In genomic region chr10:69643986-69644385, GRCm38 (mm10) we compare ENCODE assay signal across 17 mouse cellular contexts.
DNase-seq lines count a peak whose midpoint lies in the region; ATAC-seq and TF ChIP-seq lines count a peak whose summit lies in the region.
"Had no signal": no experiment of that assay in that cellular context is flagged by ENCODE, and none has a peak within 500 bp of the region (broad histone marks: within the 10 kb centered on the region; RNA-seq: fewer than 3 reads in every experiment).

No protein-coding gene starts in this region.

- dilution Hi-C loops in CH12.LX (cut with MboI; ENCODE audit: extremely low pct_ligation_motif_present, extremely low pct_unique_long_range_greater_than_20kb, low sequenced_read_pairs), result no loop called here

- no peaks in the 10 kb centered on the region for H3K79me2 ChIP-seq in CH12.LX (replicated peaks; ENCODE audit: control insufficient read depth, extremely low read depth, insufficient read depth, poor library complexity, severe bottlenecking)

- TF ChIP-seq POLR2A in CH12.LX (IDR thresholded peaks at IDR 0.05; ENCODE audit: low read depth, low read length), result no peak

- in situ Hi-C loops in CH12.LX (cut with MboI; ENCODE audit: low pct_ligation_motif_present, low pct_unique_long_range_greater_than_20kb, low sequenced_read_pairs), result loop anchor here (10.0 kb wide), 1 partner anchor 109 kb away; no protein-coding TSS in a partner anchor

- H3K36me3 ChIP-seq in heart, embryonic 14.5 days (ENCODE audit: control insufficient read depth, insufficient read depth, low read length), result no peaks in the 10 kb centered on the region
- no peaks in the 10 kb centered on the region for H3K36me3 ChIP-seq in midbrain, embryonic 11.5 days (ENCODE audit: control insufficient read depth, insufficient read depth, low read length)
- H3K36me3 ChIP-seq in midbrain, embryonic 10.5 days, result no peaks in the 10 kb centered on the region
- H3K36me3 ChIP-seq in CH12.LX (replicated peaks in 1 of 2; ENCODE audit: control insufficient read depth in 1 of 2, insufficient read depth in 1 of 2, low read length in 1 of 2), result peaks cover 0 to 25% of the 10 kb centered on the region in 2 experiments
- H3K36me3 ChIP-seq: intestine, embryonic 15.5 days had no signal

- peak; percentile 88 for ATAC-seq in frontal cortex, adult (ENCODE audit: low TSS enrichment)
- ATAC-seq in heart, embryonic 14.5 days (ENCODE audit: insufficient number of reproducible peaks, insufficient read depth, low FRiP score, low read depth), result peak; percentile 62
- ATAC-seq in midbrain, embryonic 11.5 days (ENCODE audit: low FRiP score), result no peak
- ATAC-seq: forebrain, embryonic 14.5 days; intestine, embryonic 15.5 days; liver, postnatal 0 days had no signal

- H3K27me3 ChIP-seq in heart, embryonic 14.5 days (ENCODE audit: control insufficient read depth, insufficient read depth, low read length), result no peaks in the 10 kb centered on the region
- H3K27me3 ChIP-seq in midbrain, embryonic 11.5 days (ENCODE audit: control insufficient read depth, insufficient read depth, low read length), result no peaks in the 10 kb centered on the region
- no peaks in the 10 kb centered on the region for H3K27me3 ChIP-seq in midbrain, embryonic 10.5 days (ENCODE audit: low read depth, poor library complexity, severe bottlenecking)
- H3K27me3 ChIP-seq in CH12.LX (replicated peaks), result no peaks in the 10 kb centered on the region
- H3K27me3 ChIP-seq: intestine, embryonic 15.5 days had no signal

- H3K27ac ChIP-seq in heart, embryonic 14.5 days (replicated peaks in 1 of 2; ENCODE audit: control insufficient read depth in 1 of 2, insufficient read depth in 1 of 2, low read depth in 2 of 2, low read length in 2 of 2), result peak overlapping the region; percentile 66 to 78
- no peak overlapping the region for H3K27ac ChIP-seq in midbrain, embryonic 11.5 days (ENCODE audit: low read depth, low read length)
- no peak overlapping the region for H3K27ac ChIP-seq in midbrain, embryonic 10.5 days (replicated peaks)
- H3K27ac ChIP-seq in CH12.LX (ENCODE audit: insufficient read depth, low read depth), result no peak overlapping the region; the same call in 1 of the 2 replicates
- H3K27ac ChIP-seq: embryonic facial prominence, embryonic 10.5 days; intestine, embryonic 15.5 days had no signal

- TF ChIP-seq EP300 in CH12.LX (IDR thresholded peaks at IDR 0.05; ENCODE audit: low read length), result no peak

- H3K9ac ChIP-seq in heart, embryonic 14.5 days (ENCODE audit: low read length), result 0 out of 2 replicates have a peak overlapping the region, but pooled peaks have one; percentile 10
- H3K9ac ChIP-seq in midbrain, embryonic 11.5 days (ENCODE audit: low read length), result no peak overlapping the region
- no peak overlapping the region for H3K9ac ChIP-seq in CH12.LX (ENCODE audit: insufficient read depth, low read depth)
- H3K9ac ChIP-seq: intestine, embryonic 15.5 days; liver, postnatal 0 days had no signal

- DNase-seq in frontal cortex, postnatal 25 days (ENCODE audit: low spot score in 2 of 2), result no peak
- DNase-seq in heart, adult 18-20 months, result no peak
- DNase-seq in midbrain, embryonic 11.5 days (ENCODE audit: low spot score, missing footprints), result peak; percentile 1
- DNase-seq in midbrain, embryonic 10.5 days (ENCODE audit: low spot score), result no peak
- DNase-seq in CH12.LX (ENCODE audit: extremely low read depth), result peak; percentile 34
- no peak for DNase-seq in MN1 (ENCODE audit: low spot score)
- DNase-seq: cerebellum, postnatal 36 days; gastrocnemius, postnatal 10 days; liver; liver, postnatal 0 days; right cerebral cortex, postnatal 14 days; thymus, postnatal 25 days had no signal

- TF ChIP-seq RAD21 in CH12.LX (IDR thresholded peaks at IDR 0.05; ENCODE audit: low read depth, low read length), result no peak

- peak overlapping the region; percentile 40 for H3K4me2 ChIP-seq in heart, embryonic 14.5 days (ENCODE audit: low read length)
- H3K4me2 ChIP-seq in midbrain, embryonic 11.5 days, result no peak overlapping the region
- H3K4me2 ChIP-seq in CH12.LX (ENCODE audit: insufficient read depth, low read depth, poor library complexity, severe bottlenecking), result no peak overlapping the region
- H3K4me2 ChIP-seq: intestine, embryonic 15.5 days had no signal

- TF ChIP-seq CTCF in CH12.LX (conservative IDR thresholded peaks at IDR 0.05 in 1 of 2, IDR thresholded peaks at IDR 0.05 in 1 of 2; ENCODE audit: low read depth in 2 of 2, low read length in 2 of 2), result no peak

- peaks cover 20 to 35% of the 10 kb centered on the region in 2 experiments for H3K4me1 ChIP-seq in heart, embryonic 14.5 days (ENCODE audit: control insufficient read depth in 2 of 2, insufficient read depth in 2 of 2, low read length in 2 of 2)
- no peaks in the 10 kb centered on the region for H3K4me1 ChIP-seq in midbrain, embryonic 11.5 days (ENCODE audit: control insufficient read depth, insufficient read depth, low read length)
- H3K4me1 ChIP-seq in midbrain, embryonic 10.5 days, result no peaks in the 10 kb centered on the region
- peaks cover 8 to 59% of the 10 kb centered on the region in 2 experiments; a peak in 3 of 4 replicates for H3K4me1 ChIP-seq in CH12.LX (ENCODE audit: control insufficient read depth in 1 of 2, insufficient read depth in 2 of 2)
- H3K4me1 ChIP-seq: intestine, embryonic 15.5 days had no signal

- no peaks in the 10 kb centered on the region for H3K9me3 ChIP-seq in heart, embryonic 14.5 days (ENCODE audit: control insufficient read depth, low read length)
- H3K9me3 ChIP-seq in midbrain, embryonic 11.5 days (ENCODE audit: control insufficient read depth, low read length), result no peaks in the 10 kb centered on the region
- no peaks in the 10 kb centered on the region for H3K9me3 ChIP-seq in midbrain, embryonic 10.5 days (replicated peaks)
- no peaks in the 10 kb centered on the region for H3K9me3 ChIP-seq in CH12.LX (replicated peaks; ENCODE audit: low read length)
- H3K9me3 ChIP-seq: embryonic facial prominence, embryonic 10.5 days; intestine, embryonic 15.5 days had no signal

- no peak overlapping the region for H3K4me3 ChIP-seq in heart, embryonic 14.5 days (ENCODE audit: control insufficient read depth in 1 of 2, insufficient read depth in 1 of 2, low read depth in 1 of 2, low read length in 2 of 2)
- no peak overlapping the region for H3K4me3 ChIP-seq in midbrain, embryonic 11.5 days (ENCODE audit: low read depth, low read length)
- H3K4me3 ChIP-seq in midbrain, embryonic 10.5 days, result no peak overlapping the region
- no peak overlapping the region for H3K4me3 ChIP-seq in CH12.LX (replicated peaks in 1 of 3; ENCODE audit: low read depth in 2 of 3, low read length in 2 of 3, poor library complexity in 1 of 3)
- H3K4me3 ChIP-seq: embryonic facial prominence, embryonic 10.5 days; intestine, embryonic 15.5 days had no signal

- 15% methylated on average over 6 of the region's 6 CpGs for WGBS in heart, embryonic 14.5 days
- 92% methylated on average over 6 of the region's 6 CpGs for whole genome bisulfite sequencing in midbrain, embryonic 11.5 days
- 86% methylated on average over 6 of the region's 6 CpGs for WGBS in midbrain, embryonic 10.5 days

TF ChIP-seq in CH12.LX, 34 proteins besides CTCF, POLR2A, EP300 and RAD21:
- no peak for TF ChIP-seq MXI1 (IDR thresholded peaks at IDR 0.05; ENCODE audit: low read depth, low read length)
- 0 out of 2 replicates have a peak, but pooled peaks have one; percentile 33 for TF ChIP-seq ETS1 (conservative IDR thresholded peaks at IDR 0.05; ENCODE audit: low read depth, low read length)
- TF ChIP-seq IRF4 (IDR thresholded peaks at IDR 0.05; ENCODE audit: low read depth, low read length), result no peak
- TF ChIP-seq RCOR1 (conservative IDR thresholded peaks at IDR 0.05; ENCODE audit: low read depth, low read length), result no peak

Comparison
In these comparisons a context has a peak if more than half of its experiments do, and no peak if none do; other contexts are left out.
1. DNase-seq: peak in midbrain, embryonic 11.5 days (single experiment) and CH12.LX (single experiment); none in frontal cortex, postnatal 25 days (0 of 2), heart, adult 18-20 months (0 of 2), midbrain, embryonic 10.5 days (single experiment) and MN1 (single experiment).
2. H3K27ac ChIP-seq: peak in heart, embryonic 14.5 days (2 of 2); none in midbrain, embryonic 11.5 days (single experiment), midbrain, embryonic 10.5 days (single experiment) and CH12.LX (single experiment).